Mouse (Mus musculus) hindbrain, embryonic 11.5 days (tissue): ENCODE data around the gene Khdc1c. TPM values are rescaled to one million over a fixed set of nuclear protein-coding genes. Genes with fewer than 3 reads are reported as not detected.
"Not testable (repeated sequence)": the region's sequence is repeated elsewhere in the genome, so short reads cannot be mapped to it uniquely, and the experiment has no call there.

Source experiments
- ATAC-seq: fragments of 200-750 bp; cut with Nextera tagmentation; 2 replicates; pipeline ENCODE4 v1.8.0; 2017; ENCODE audit warnings: mild to moderate bottlenecking, moderate TSS enrichment, moderate library complexity; ENCODE audit not compliant: low FRiP score
- DNase-seq: peaks from one replicate; pipeline ENCODE4 v3.0.0-alpha.2; 2015; ENCODE audit warnings: low spot score
- H3K27ac ChIP-seq: fragments of 300-500 bp; sonication (generic); 2 replicates; pipeline ENCODE4 v1.5.1; 2014; ENCODE audit warnings: mild to moderate bottlenecking, low read depth, low read length
- H3K27me3 ChIP-seq: fragments of 300-500 bp; sonication (generic); 2 replicates; pipeline ENCODE4 v1.6.1; 2014; ENCODE audit warnings: mild to moderate bottlenecking, low read length, moderate library complexity, mixed read lengths; ENCODE audit not compliant: control insufficient read depth, insufficient read depth
- H3K36me3 ChIP-seq: fragments of 300-500 bp; sonication (generic); 2 replicates; pipeline ENCODE4 v1.6.1; 2014; ENCODE audit warnings: mild to moderate bottlenecking, low read length, moderate library complexity, mixed read lengths; ENCODE audit not compliant: control insufficient read depth, insufficient read depth
- H3K4me1 ChIP-seq: fragments of 300-500 bp; sonication (generic); replicated peaks from 2 replicates; pipeline ENCODE4 v1.6.1; 2014; ENCODE audit warnings: low read length, mixed read lengths; ENCODE audit not compliant: control insufficient read depth, insufficient read depth
- H3K4me2 ChIP-seq: fragments of 300-500 bp; sonication (generic); replicated peaks from 2 replicates; pipeline ENCODE4 v1.6.1; 2014; ENCODE audit warnings: mild to moderate bottlenecking, low read depth, low read length
- H3K4me3 ChIP-seq: fragments of 300-500 bp; sonication (generic); 2 replicates; pipeline ENCODE4 v1.5.1; 2014; ENCODE audit warnings: low read depth, low read length
- H3K9ac ChIP-seq: fragments of 300-500 bp; sonication (generic); 2 replicates; pipeline ENCODE4 v1.6.1; 2014; ENCODE audit warnings: low read depth, low read length
- H3K9me3 ChIP-seq: fragments of 300-500 bp; sonication (generic); 2 replicates; pipeline ENCODE4 v1.6.1; 2016; ENCODE audit warnings: low read length; ENCODE audit not compliant: control insufficient read depth
- WGBS: fragments of 180-500 bp; shearing (Covaris S2); extraction: QIAGEN DNeasy Blood & Tissue Kit; methylation state at CpG from one replicate; pipeline ENCODE4 v1.1.7; 2014; 5-methylcytosine and 5-hydroxymethylcytosine counted together
- polyA plus RNA-seq: library from polyadenylated mRNA; unstranded; fragments of >200 nt; fragmentation: Nextera tagmentation; extraction: Ambion mirVana; gene quantifications from 2 replicates; pipeline ENCODE4 v1.2.1, GENCODE M21; 2014

Gene Khdc1c
- polyA plus RNA-seq, result not detected in 2 replicates

DNA sequence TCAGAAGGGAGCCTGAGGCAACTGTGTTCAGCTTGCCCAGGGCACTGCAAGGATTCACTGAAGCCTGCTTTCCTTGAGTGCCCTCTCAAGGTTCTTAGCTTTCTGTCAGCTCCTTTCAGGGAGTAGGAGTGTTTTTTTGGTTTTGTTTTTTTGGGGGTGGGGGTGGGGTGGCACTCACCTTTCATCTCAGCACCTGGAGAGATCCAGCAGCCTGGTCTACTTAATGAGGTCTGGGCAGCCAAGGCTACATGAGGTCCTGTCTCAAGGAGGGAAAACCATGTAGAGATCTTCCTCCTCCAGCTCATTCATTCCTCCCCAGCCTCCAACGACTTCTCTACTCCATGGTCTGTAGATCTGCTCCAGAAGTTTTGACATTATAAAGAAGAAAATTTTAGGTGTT, at the start of gene Khdc1c:
Gene Khdc1c (plus strand): TSS at position 301 of the 400 bp plus-strand sequence.
- 81% methylated on average over 1 of the region's 1 CpGs for WGBS
- DNase-seq, H3K4me3 ChIP-seq, ATAC-seq, H3K27me3 ChIP-seq, H3K4me1 ChIP-seq, H3K36me3 ChIP-seq, H3K27ac ChIP-seq, H3K9me3 ChIP-seq, H3K9ac ChIP-seq, H3K4me2 ChIP-seq: not testable (repeated sequence)

DNA sequence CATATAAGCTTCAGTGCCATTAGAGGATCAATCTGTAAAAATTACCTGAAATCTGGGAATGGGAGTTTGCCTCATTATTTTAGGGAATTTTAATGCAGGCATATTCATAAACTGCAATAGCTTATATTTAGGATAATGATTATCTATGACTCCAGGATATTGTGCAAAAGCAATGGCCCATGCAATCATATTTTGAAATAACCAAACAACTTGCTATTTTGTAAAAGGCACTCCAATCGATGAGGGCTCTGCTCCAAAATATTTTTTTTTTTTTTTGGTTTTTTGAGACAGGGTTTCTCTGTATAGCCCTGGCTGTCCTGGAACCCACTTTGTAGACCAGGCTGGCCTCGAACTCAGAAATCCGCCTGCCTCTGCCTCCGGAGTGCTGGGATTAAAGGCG, 47.9 kb upstream of the Khdc1c start:
- not testable (repeated sequence) for H3K9ac ChIP-seq, ATAC-seq, DNase-seq, H3K4me2 ChIP-seq, H3K27me3 ChIP-seq, H3K4me1 ChIP-seq, H3K27ac ChIP-seq, H3K9me3 ChIP-seq, H3K36me3 ChIP-seq, H3K4me3 ChIP-seq
- WGBS, result 90% methylated on average over 5 of the region's 5 CpGs

DNA sequence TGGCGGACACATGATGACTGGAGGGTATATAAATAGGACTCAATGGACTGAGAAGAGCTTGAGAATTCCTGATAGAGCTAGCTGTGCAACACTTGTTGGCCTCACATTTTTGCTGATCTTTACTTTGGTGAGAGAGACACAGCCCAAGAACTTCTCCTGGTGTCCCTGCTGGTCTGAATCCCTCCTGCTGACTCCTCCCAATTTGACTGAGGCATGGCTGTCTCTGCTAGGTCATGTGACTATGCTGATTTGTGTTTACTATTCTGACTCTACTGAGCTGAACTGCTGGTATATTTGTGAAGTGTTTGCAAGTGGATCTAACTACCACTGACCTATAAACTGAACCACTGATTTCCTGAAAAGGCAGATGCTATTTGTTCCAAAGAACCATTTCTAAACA, 46.5 kb upstream of the Khdc1c start:
- Histone ChIP-seq H3K27me3 (no peaks in the 10 kb centered on the region), H3K4me2 (no peak overlapping the region), H3K9ac (no peak overlapping the region), H3K4me1 (no peaks in the 10 kb centered on the region), H3K36me3 (no peaks in the 10 kb centered on the region), H3K4me3 (no peak overlapping the region), H3K9me3 (no peaks in the 10 kb centered on the region), H3K27ac (no peak overlapping the region)
- no peak for DNase-seq
- no peak for ATAC-seq
- WGBS, result 94% methylated on average over 1 of the region's 1 CpGs

GRCm38 (mm10) chr1:21323996-21324574, 44.0 kb upstream of the Khdc1c start:
- 42% methylated on average over 1 of the region's 1 CpGs for WGBS
- ATAC-seq, result no peak

DNA sequence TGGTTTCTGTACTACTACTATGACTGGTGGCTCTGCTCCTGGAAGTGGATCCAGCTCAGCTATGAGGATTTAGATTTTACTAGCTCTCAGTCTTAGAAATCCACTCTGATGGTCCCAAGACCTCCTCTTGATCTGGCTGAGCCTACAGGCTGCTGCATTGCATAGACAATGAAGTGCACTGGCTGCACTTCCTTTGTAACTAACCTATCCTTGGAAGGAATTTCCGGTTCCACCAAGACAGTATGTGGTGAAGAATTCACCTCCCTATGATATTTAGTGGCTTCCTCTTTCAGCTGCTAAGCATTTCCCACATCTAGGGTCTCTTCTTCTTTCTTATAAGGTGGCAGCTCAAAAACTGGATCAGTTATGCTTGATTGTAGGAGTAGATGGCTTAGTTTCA, 43.5 kb upstream of the Khdc1c start:
- Histone ChIP-seq H3K4me3 (no peak overlapping the region), H3K9me3 (no peaks in the 10 kb centered on the region), H3K9ac (no peak overlapping the region), H3K27ac (no peak overlapping the region), H3K27me3 (no peaks in the 10 kb centered on the region), H3K4me1 (no peaks in the 10 kb centered on the region), H3K36me3 (no peaks in the 10 kb centered on the region), H3K4me2 (no peak overlapping the region)
- DNase-seq (no peak), ATAC-seq (no peak)
- 96% methylated on average over 1 of the region's 1 CpGs for WGBS

More at GRCm38 (mm10) chr1:21323996-21324574, 44.0 kb upstream of the Khdc1c start:
- no peaks in the 10 kb centered on the region for H3K9me3 ChIP-seq
- no peak overlapping the region for H3K27ac ChIP-seq
- H3K36me3 ChIP-seq, result no peaks in the 10 kb centered on the region
- H3K27me3 ChIP-seq, result no peaks in the 10 kb centered on the region
- H3K4me3 ChIP-seq, result no peak overlapping the region
- H3K4me1 ChIP-seq, result no peaks in the 10 kb centered on the region
- H3K9ac ChIP-seq, result no peak overlapping the region
- H3K4me2 ChIP-seq, result no peak overlapping the region
- no peak for DNase-seq

DNA sequence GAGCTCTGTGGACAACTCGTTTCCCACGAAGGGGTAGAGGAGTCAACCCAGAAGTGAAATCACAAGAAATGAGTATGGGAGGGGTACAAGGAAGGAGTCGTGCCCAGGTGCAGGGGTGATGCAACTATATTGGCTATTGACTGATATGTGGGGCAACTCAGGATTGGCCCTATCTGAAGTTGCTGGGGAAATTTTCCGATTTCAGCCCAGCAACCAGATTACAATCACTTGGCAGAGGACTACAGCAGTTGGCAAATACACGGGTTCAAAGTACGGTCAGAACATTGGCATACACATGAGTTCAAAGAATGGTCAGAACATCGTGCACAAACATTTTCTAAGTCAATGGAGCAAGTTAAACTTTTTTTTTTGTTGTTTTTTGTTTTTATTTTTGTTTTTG, 41.4 kb upstream of the Khdc1c start:
- 91% methylated on average over 7 of the region's 7 CpGs for WGBS
- H3K9me3 ChIP-seq, result no peaks in the 10 kb centered on the region
- no peak overlapping the region for H3K4me2 ChIP-seq
- ATAC-seq (no peak), DNase-seq (no peak)
- H3K36me3 ChIP-seq, result no peaks in the 10 kb centered on the region
- no peak overlapping the region for H3K27ac ChIP-seq
- H3K9ac ChIP-seq, result no peak overlapping the region
- no peaks in the 10 kb centered on the region for H3K27me3 ChIP-seq
- H3K4me3 ChIP-seq, result no peak overlapping the region
- H3K4me1 ChIP-seq, result no peaks in the 10 kb centered on the region

DNA sequence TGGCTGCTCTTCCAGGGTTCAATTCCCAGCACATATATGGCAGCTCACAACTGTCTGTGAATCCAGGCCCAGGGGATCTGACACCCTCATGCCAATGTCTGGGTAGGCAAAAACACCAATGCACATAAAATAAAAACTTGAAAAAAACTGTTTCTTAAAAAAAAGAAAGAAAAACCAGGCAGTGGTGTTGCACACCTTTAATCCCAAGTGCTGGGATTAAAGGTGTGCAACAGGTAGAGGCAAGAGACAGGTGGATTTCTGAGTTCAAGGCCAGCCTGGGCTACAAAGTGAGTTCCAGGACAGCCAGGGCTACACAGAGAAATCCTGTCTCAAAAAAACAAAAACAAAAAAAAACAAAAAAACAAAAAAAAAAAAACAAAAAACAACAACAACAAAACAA, 37.0 kb upstream of the Khdc1c start:
- not testable (repeated sequence) for H3K4me3 ChIP-seq, H3K4me1 ChIP-seq, H3K27ac ChIP-seq, H3K9me3 ChIP-seq, H3K36me3 ChIP-seq, H3K9ac ChIP-seq, ATAC-seq, H3K4me2 ChIP-seq, H3K27me3 ChIP-seq
- DNase-seq, result peak; percentile 5

- no peak for ATAC-seq
- 85% methylated on average over 16 of the region's 16 CpGs for WGBS
Observed at GRCm38 (mm10) chr1:21333222-21333973, 34.7 kb upstream of the Khdc1c start.

DNA sequence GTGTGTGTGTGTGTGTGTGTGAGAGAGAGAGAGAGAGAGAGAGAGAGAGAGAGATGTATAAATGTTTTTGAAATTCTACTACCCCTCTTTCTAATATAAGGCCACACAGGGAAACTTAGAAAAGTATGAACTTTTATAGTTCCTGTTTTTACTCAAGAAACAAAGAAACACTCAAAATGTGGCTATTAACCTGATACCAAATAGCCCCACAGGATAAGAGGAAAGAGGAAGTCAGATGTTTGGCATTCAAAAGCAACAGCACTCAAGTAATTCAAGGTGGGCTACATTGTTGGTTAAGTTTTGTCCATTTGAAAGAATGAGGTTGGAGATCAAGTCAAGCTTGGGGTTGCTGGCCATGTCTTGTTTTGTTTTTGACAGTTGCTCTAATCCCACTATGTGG, 32.3 kb upstream of the Khdc1c start:
- Histone ChIP-seq H3K4me1 (no peaks in the 10 kb centered on the region), H3K27me3 (no peaks in the 10 kb centered on the region), H3K36me3 (no peaks in the 10 kb centered on the region), H3K4me3 (no peak overlapping the region), H3K27ac (no peak overlapping the region), H3K4me2 (no peak overlapping the region), H3K9ac (no peak overlapping the region), H3K9me3 (no peaks in the 10 kb centered on the region)
- DNase-seq (no peak), ATAC-seq (no peak)

More at GRCm38 (mm10) chr1:21333222-21333973, 34.7 kb upstream of the Khdc1c start:
- Histone ChIP-seq H3K36me3 (no peaks in the 10 kb centered on the region), H3K9me3 (no peaks in the 10 kb centered on the region), H3K27ac (no peak overlapping the region), H3K9ac (no peak overlapping the region), H3K4me3 (no peak overlapping the region), H3K27me3 (no peaks in the 10 kb centered on the region), H3K4me2 (no peak overlapping the region), H3K4me1 (no peaks in the 10 kb centered on the region)
- no peak for DNase-seq
